Mouse (Mus musculus) CH12.LX (cell line): ENCODE measurements around the gene Akap8l. TPM values are rescaled to one million over a fixed set of nuclear protein-coding genes. Genes with fewer than 3 reads are reported as not detected.

Experiments
- DNase-seq: peaks from one replicate; pipeline ENCODE4 v3.0.0-alpha.2; 2013; ENCODE audit errors: extremely low read depth
- H3K27ac ChIP-seq: 2 replicates; pipeline ENCODE4 v1.5.1; 2012; ENCODE audit warnings: low read depth, mild to moderate bottlenecking, control low read depth, moderate library complexity; ENCODE audit not compliant: insufficient read depth
- H3K27me3 ChIP-seq: replicated peaks from 2 replicates; pipeline ENCODE3; 2012; ENCODE audit warnings: inconsistent platforms
- H3K36me3 ChIP-seq, 2 experiments: replicated peaks in 1 of 2; 2 replicates each; pipeline versions ENCODE3 to v1.6.1; 2012; ENCODE audit warnings: inconsistent platforms in 1 of 2, low read length in 1 of 2, mild to moderate bottlenecking in 1 of 2, mixed read lengths in 1 of 2, moderate library complexity in 1 of 2; ENCODE audit not compliant: control insufficient read depth in 1 of 2, insufficient read depth in 1 of 2
- H3K4me1 ChIP-seq, 2 experiments: 2 replicates each; pipeline ENCODE4 v1.6.1; 2012; ENCODE audit warnings: inconsistent platforms in 1 of 2, moderate library complexity in 1 of 2; ENCODE audit not compliant: insufficient read depth in 2 of 2, control insufficient read depth in 1 of 2
- H3K4me2 ChIP-seq: 2 replicates; pipeline ENCODE4 v1.6.1; 2012; ENCODE audit warnings: low read depth, mild to moderate bottlenecking, control low read depth; ENCODE audit not compliant: poor library complexity, insufficient read depth, severe bottlenecking
- H3K4me3 ChIP-seq, 3 experiments: fragments of 150-350 bp in 1 of 3; sonication (generic) in 1 of 3; replicated peaks in 1 of 3; 2 replicates each; pipeline versions ENCODE3 to v1.5.1; 2011 to 2012; ENCODE audit warnings: low read depth in 2 of 3, low read length in 2 of 3, mild to moderate bottlenecking in 2 of 3, moderate library complexity in 2 of 3, control low read depth in 1 of 3, improper control_type of control experiment in 1 of 3, inconsistent platforms in 1 of 3, mixed read lengths in 1 of 3; ENCODE audit not compliant: poor library complexity in 1 of 3
- H3K79me2 ChIP-seq: replicated peaks from 2 replicates; pipeline ENCODE4 v1.6.1; 2012; ENCODE audit warnings: mild to moderate bottlenecking, moderate library complexity; ENCODE audit not compliant: control insufficient read depth, poor library complexity, insufficient read depth, severe bottlenecking; ENCODE audit errors: extremely low read depth
- H3K9ac ChIP-seq: 2 replicates; pipeline ENCODE4 v1.6.1; 2012; ENCODE audit warnings: low read depth, mild to moderate bottlenecking, control low read depth, moderate library complexity; ENCODE audit not compliant: insufficient read depth
- H3K9me3 ChIP-seq: replicated peaks from 2 replicates; pipeline ENCODE3; 2012; ENCODE audit warnings: low read length, inconsistent platforms, mixed read lengths
- BHLHE40 ChIP-seq: IDR thresholded peaks from 2 replicates; pipeline ENCODE4 v1.6.1; 2011; ENCODE audit warnings: mild to moderate bottlenecking, low read depth, low read length, improper control_type of control experiment
- CHD1 ChIP-seq: IDR thresholded peaks from 2 replicates; pipeline ENCODE4 v1.6.1; 2012; ENCODE audit warnings: low read depth, low read length, improper control_type of control experiment, inconsistent platforms
- CTCF ChIP-seq, 2 experiments: IDR thresholded peaks in 1 of 2; conservative IDR thresholded peaks in 1 of 2; 2 replicates each; pipeline ENCODE4 v1.5.1; 2011 to 2012; ENCODE audit warnings: low read depth in 2 of 2, low read length in 2 of 2, improper control_type of control experiment in 1 of 2, inconsistent platforms in 1 of 2, mild to moderate bottlenecking in 1 of 2, moderate library complexity in 1 of 2
- EP300 ChIP-seq: IDR thresholded peaks from 2 replicates; pipeline ENCODE4 v1.6.1; 2011; ENCODE audit warnings: low read length, improper control_type of control experiment
- IRF4 ChIP-seq: IDR thresholded peaks from 2 replicates; pipeline ENCODE4 v1.6.1; 2014; ENCODE audit warnings: low read depth, mild to moderate bottlenecking, inconsistent platforms, low read length, improper control_type of control experiment
- JUN ChIP-seq: IDR thresholded peaks from 2 replicates; pipeline ENCODE4 v1.6.1; 2011; ENCODE audit warnings: low read depth, mild to moderate bottlenecking, low read length, improper control_type of control experiment, moderate library complexity; ENCODE audit not compliant: insufficient read depth
- JUND ChIP-seq: conservative IDR thresholded peaks from 2 replicates; pipeline ENCODE4 v1.6.1; 2011; ENCODE audit warnings: low read depth, low read length, improper control_type of control experiment
- KAT2A ChIP-seq: IDR thresholded peaks from 2 replicates; pipeline ENCODE4 v1.6.1; 2012; ENCODE audit warnings: low read length, improper control_type of control experiment, inconsistent platforms; ENCODE audit not compliant: insufficient replicate concordance
- MAFK ChIP-seq: IDR thresholded peaks from 2 replicates; pipeline ENCODE4 v1.6.1; 2011; ENCODE audit warnings: low read length, improper control_type of control experiment; ENCODE audit not compliant: insufficient replicate concordance
- MEF2A ChIP-seq: IDR thresholded peaks from 2 replicates; pipeline ENCODE4 v1.6.1; 2014; ENCODE audit warnings: low read depth, mild to moderate bottlenecking, inconsistent platforms, low read length, improper control_type of control experiment, borderline replicate concordance
- MYC ChIP-seq: IDR thresholded peaks from 2 replicates; pipeline ENCODE4 v1.6.1; 2011; ENCODE audit warnings: low read depth, mild to moderate bottlenecking, improper control_type of control experiment, low read length
- SIN3A ChIP-seq: IDR thresholded peaks from 2 replicates; pipeline ENCODE4 v1.6.1; 2012; ENCODE audit warnings: low read length, improper control_type of control experiment, inconsistent platforms
- TBP ChIP-seq: conservative IDR thresholded peaks from 2 replicates; pipeline ENCODE4 v1.6.1; 2011; ENCODE audit warnings: low read depth, low read length, improper control_type of control experiment
- TCF12 ChIP-seq: IDR thresholded peaks from 2 replicates; pipeline ENCODE4 v1.6.1; 2014; ENCODE audit warnings: low read depth, mild to moderate bottlenecking, inconsistent platforms, low read length, improper control_type of control experiment
- UBTF ChIP-seq: IDR thresholded peaks from 2 replicates; pipeline ENCODE4 v1.6.1; 2012; ENCODE audit warnings: low read depth, mild to moderate bottlenecking, inconsistent platforms, low read length, improper control_type of control experiment, moderate library complexity
- ZKSCAN1 ChIP-seq: IDR thresholded peaks from 2 replicates; pipeline ENCODE4 v1.6.1; 2012; ENCODE audit warnings: low read depth, inconsistent platforms, low read length, improper control_type of control experiment, borderline replicate concordance
- ZMIZ1 ChIP-seq: IDR thresholded peaks from 2 replicates; pipeline ENCODE4 v1.6.1; 2012; ENCODE audit warnings: low read depth, mild to moderate bottlenecking, inconsistent platforms, low read length, improper control_type of control experiment
- ZNF384 ChIP-seq: IDR thresholded peaks from 2 replicates; pipeline ENCODE4 v1.6.1; 2012; ENCODE audit warnings: low read depth, low read length, improper control_type of control experiment, inconsistent platforms
- dilution Hi-C: fragments of 300-500 bp; cut with MboI; formaldehyde crosslinking; loops from 2 replicates; pipeline ENCODE4 v1.14.3; 2020; ENCODE audit warnings: low sequenced_read_pairs; ENCODE audit not compliant: extremely low pct_unique_long_range_greater_than_20kb, extremely low pct_ligation_motif_present
- in situ Hi-C: fragments of 300-500 bp; cut with MboI; formaldehyde crosslinking; loops from 3 replicates; pipeline ENCODE4 v1.14.3; 2019; ENCODE audit warnings: low sequenced_read_pairs, low pct_ligation_motif_present, low pct_unique_long_range_greater_than_20kb, mixed read lengths
- polyA plus RNA-seq: library from polyadenylated mRNA; unstranded; fragments of >175 nt; gene quantifications from 2 replicates; pipeline ENCODE4 v1.2.1, GENCODE M21; 2012; ENCODE audit warnings: low read depth; ENCODE audit not compliant: insufficient read length
- total RNA-seq, 2 experiments: library from RNA; depleted of rRNA; stranded (reverse); fragments of 300-350 nt in 1 of 2; fragments of >200 nt in 1 of 2; gene quantifications; 2 replicates each; pipeline ENCODE4 v1.2.3; 2012 to 2014

Gene Akap8l
- total and polyA plus RNA-seq, 3 experiments = 29.6 to 43.4 (median 41.4) TPM

DNA sequence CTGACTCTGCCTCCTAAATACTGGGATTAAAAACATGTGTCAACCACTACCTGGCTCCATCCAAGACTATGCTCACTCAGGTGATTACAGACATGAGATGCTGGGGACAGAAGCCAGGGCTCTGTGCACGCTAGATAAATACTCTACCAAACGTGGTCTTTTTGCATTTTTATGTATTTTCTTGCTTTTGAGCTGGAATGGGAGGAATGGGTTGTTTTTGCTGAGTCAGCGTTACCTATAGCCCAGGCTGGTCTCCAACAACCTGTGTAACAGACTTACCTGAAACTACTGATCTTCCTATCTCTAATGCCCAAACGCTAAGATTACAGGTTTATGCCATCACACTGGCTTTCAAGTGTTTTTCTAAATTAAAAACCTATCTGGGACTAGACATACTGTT lies 55.2 kb downstream of the Akap8l start:
- no peak overlapping the region for H3K4me2 ChIP-seq
- no peak for DNase-seq
- dilution Hi-C loops = no loop called here
- H3K9ac ChIP-seq = no peak overlapping the region
- no peak for TF ChIP-seq EP300
- no peak for TF ChIP-seq TBP
- TF ChIP-seq MAFK = peak; percentile 99
- TF ChIP-seq ZMIZ1 = no peak
- TF ChIP-seq, all 38 proteins: peak for 1
- Histone ChIP-seq H3K27ac (no peak overlapping the region), H3K4me1 (0 out of 4 replicates have a peak, but pooled peaks cover 0 to 7% of the 10 kb centered on the region in 2 experiments), H3K9me3 (peaks cover 2% of the 10 kb centered on the region), H3K27me3 (no peaks in the 10 kb centered on the region), H3K79me2 (no peaks in the 10 kb centered on the region), H3K4me3 (no peak overlapping the region), H3K36me3 (no peaks in the 10 kb centered on the region)
- in situ Hi-C loops = no loop called here

DNA sequence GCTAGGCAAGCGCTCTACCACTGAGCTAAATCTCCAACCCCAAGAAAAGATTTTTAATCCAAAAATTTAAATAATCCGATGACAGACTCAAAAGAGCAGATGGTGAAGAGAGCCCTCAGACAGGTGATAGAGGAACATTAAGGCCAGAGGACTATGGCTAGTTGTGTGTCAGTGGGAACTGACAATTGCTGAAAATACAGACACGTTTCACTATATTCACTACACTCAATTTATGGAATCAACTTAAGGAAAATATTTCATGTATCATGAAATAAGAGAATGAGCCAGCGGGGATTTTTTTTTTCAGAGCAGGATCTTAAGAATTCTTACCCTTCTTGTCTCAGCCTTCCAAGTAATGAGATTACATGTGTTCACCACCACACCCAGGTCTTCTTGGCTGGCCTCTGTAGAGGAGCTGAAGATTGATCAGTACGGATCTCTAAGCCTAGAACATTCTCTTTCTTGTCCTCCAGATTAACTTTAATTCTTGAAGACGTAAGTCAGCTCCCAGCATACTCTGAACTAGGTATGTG lies 65.2 kb downstream of the Akap8l start:
- Histone ChIP-seq H3K4me2 (peak overlapping the region; percentile 92), H3K36me3 (peaks cover 0 to 5% of the 10 kb centered on the region in 2 experiments), H3K4me3 (peak overlapping the region; percentile 79 to 93 (median 83)), H3K4me1 (peaks cover 6 to 32% of the 10 kb centered on the region in 2 experiments; a peak in 3 of 4 replicates), H3K9ac (peak overlapping the region; percentile 76), H3K79me2 (peaks cover 44% of the 10 kb centered on the region), H3K27ac (no peak overlapping the region), H3K9me3 (no peaks in the 10 kb centered on the region), H3K27me3 (no peaks in the 10 kb centered on the region)
- dilution Hi-C loops = no loop called here
- TF ChIP-seq MEF2A = no peak
- no peak for TF ChIP-seq CHD1
- no peak for TF ChIP-seq CTCF (conservative IDR thresholded peaks at IDR 0.05 in 1 of 2, IDR thresholded peaks at IDR 0.05 in 1 of 2; ENCODE audit: low read depth in 2 of 2, low read length in 2 of 2)
- no peak for TF ChIP-seq IRF4
- TF ChIP-seq TCF12 = no peak
- TF ChIP-seq SIN3A = no peak
- TF ChIP-seq TBP = no peak
- no peak; the same call in 1 of the 2 replicates for TF ChIP-seq JUN
- no peak for TF ChIP-seq EP300
- TF ChIP-seq ZNF384 = no peak
- TF ChIP-seq MAFK = no peak
- no peak for TF ChIP-seq UBTF
- no peak for TF ChIP-seq ZKSCAN1
- TF ChIP-seq BHLHE40 = no peak
- no peak for TF ChIP-seq KAT2A
- no peak for TF ChIP-seq MYC
- no peak for TF ChIP-seq JUND
- in situ Hi-C loops = loop anchor here (5.0 kb wide), 1 partner anchor 43 kb away; no protein-coding TSS in a partner anchor
- DNase-seq = no peak
